Mouse (Mus musculus) heart, embryonic 11.5 days (tissue): ENCODE measurements at regions not wholly inside any gene's neighbourhood (a gene's known extent, or its start where the extent isn't known, plus 50 kb on each side); places are given as distances from the start of the nearest gene placed in this dataset.

ENCODE experiments used
- ATAC-seq: fragments of 200-750 bp; cut with Nextera tagmentation; replicated peaks from 2 replicates; pipeline ENCODE4 v1.8.0; 2017; ENCODE audit warnings: moderate library complexity; ENCODE audit not compliant: insufficient number of reproducible peaks, low FRiP score, low TSS enrichment
- H3K27ac ChIP-seq: fragments of 300-500 bp; sonication (generic); 2 replicates; pipeline ENCODE4 v1.5.1; 2014; ENCODE audit warnings: mild to moderate bottlenecking, low read depth, low read length
- H3K27me3 ChIP-seq: fragments of 300-500 bp; sonication (generic); 2 replicates; pipeline ENCODE4 v1.6.1; 2014; ENCODE audit warnings: mild to moderate bottlenecking, low read length, mixed read lengths; ENCODE audit not compliant: control insufficient read depth, insufficient read depth
- H3K36me3 ChIP-seq: fragments of 300-500 bp; sonication (generic); 2 replicates; pipeline ENCODE4 v1.6.1; 2014; ENCODE audit warnings: mild to moderate bottlenecking, low read length, moderate library complexity, mixed read lengths; ENCODE audit not compliant: control insufficient read depth, insufficient read depth
- H3K4me1 ChIP-seq: fragments of 300-500 bp; sonication (generic); 2 replicates; pipeline ENCODE4 v1.6.1; 2014; ENCODE audit warnings: low read length; ENCODE audit not compliant: control insufficient read depth, insufficient read depth
- H3K4me2 ChIP-seq: fragments of 300-500 bp; sonication (generic); 2 replicates; pipeline ENCODE4 v1.6.1; 2014; ENCODE audit warnings: mild to moderate bottlenecking, moderate library complexity
- H3K4me3 ChIP-seq: fragments of 300-500 bp; sonication (generic); 2 replicates; pipeline ENCODE4 v1.5.1; 2014; ENCODE audit warnings: low read depth, low read length
- H3K9ac ChIP-seq: fragments of 300-500 bp; sonication (generic); 2 replicates; pipeline ENCODE4 v1.6.1; 2014; ENCODE audit warnings: mild to moderate bottlenecking, low read depth, low read length, moderate library complexity
- H3K9me3 ChIP-seq: fragments of 300-500 bp; sonication (generic); replicated peaks from 2 replicates; pipeline ENCODE4 v1.6.1; 2016; ENCODE audit warnings: low read length; ENCODE audit not compliant: control insufficient read depth
- WGBS: fragments of 180-500 bp; shearing (Covaris S2); extraction: QIAGEN DNeasy Blood & Tissue Kit; methylation state at CpG from one replicate; pipeline ENCODE4 v1.1.7; 2014; ENCODE audit not compliant: insufficient replicate concordance; 5-methylcytosine and 5-hydroxymethylcytosine counted together

GRCm38 (mm10) chr3:148561211-148561610 is 429.1 kb downstream of the Adgrl2 start:
- no peak overlapping the region for H3K27ac ChIP-seq
- no peak for ATAC-seq
- H3K4me3 ChIP-seq = no peak overlapping the region
- H3K9me3 ChIP-seq = no peaks in the 10 kb centered on the region
- no peaks in the 10 kb centered on the region for H3K36me3 ChIP-seq
- H3K9ac ChIP-seq = no peak overlapping the region
- H3K4me1 ChIP-seq = no peaks in the 10 kb centered on the region
- H3K4me2 ChIP-seq = no peak overlapping the region
- H3K27me3 ChIP-seq = no peaks in the 10 kb centered on the region
- WGBS = 90% methylated on average over 4 of the region's 4 CpGs

DNA sequence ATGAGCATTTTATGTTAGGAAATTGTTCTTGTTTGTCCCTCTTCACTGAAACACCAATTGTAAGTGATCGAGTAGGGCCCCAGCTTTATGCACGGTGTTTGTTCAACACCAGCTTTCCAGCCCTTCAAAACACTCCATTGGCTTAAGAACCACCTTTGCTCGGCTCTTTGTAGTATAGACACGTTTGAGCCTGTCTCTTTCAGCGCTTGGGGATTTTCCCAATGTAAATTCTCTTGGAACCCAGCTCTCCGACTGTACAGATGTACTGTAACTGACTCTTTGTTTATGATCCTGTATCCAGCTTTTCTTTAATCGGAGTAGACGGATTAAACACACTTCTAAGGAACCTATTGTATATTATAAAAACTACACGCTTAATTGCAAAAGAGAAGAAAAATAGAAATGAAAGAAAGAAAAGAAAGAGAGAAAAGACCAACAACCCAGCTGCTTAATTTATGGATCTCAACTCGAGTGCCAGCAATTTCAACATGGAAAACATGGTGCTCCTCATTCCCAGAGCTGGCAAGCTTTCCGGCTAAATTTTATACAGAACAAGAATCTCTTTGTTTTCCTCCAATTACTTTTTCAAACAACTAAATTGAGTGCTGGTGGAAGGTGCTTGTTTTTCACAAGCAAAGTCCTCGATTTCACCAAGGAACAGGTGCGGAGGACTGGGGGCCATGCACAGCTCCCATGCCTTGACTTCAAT is 430.4 kb downstream of the Adgrl2 start:
- no peak for ATAC-seq
- Histone ChIP-seq H3K4me2 (no peak overlapping the region), H3K27me3 (no peaks in the 10 kb centered on the region), H3K9me3 (no peaks in the 10 kb centered on the region), H3K27ac (no peak overlapping the region), H3K9ac (no peak overlapping the region), H3K4me3 (no peak overlapping the region), H3K4me1 (no peaks in the 10 kb centered on the region), H3K36me3 (no peaks in the 10 kb centered on the region)
- WGBS = 81% methylated on average over 13 of the region's 13 CpGs

- Histone ChIP-seq H3K4me3 (no peak overlapping the region), H3K9ac (no peak overlapping the region), H3K4me2 (no peak overlapping the region), H3K27ac (no peak overlapping the region), H3K9me3 (no peaks in the 10 kb centered on the region), H3K27me3 (no peaks in the 10 kb centered on the region), H3K36me3 (no peaks in the 10 kb centered on the region), H3K4me1 (no peaks in the 10 kb centered on the region)
- WGBS = 63% methylated on average over 5 of the region's 5 CpGs
- ATAC-seq = no peak
Measured at GRCm38 (mm10) chr3:148558592-148559157, 431.7 kb downstream of the Adgrl2 start.

- Histone ChIP-seq H3K9ac (no peak overlapping the region), H3K4me3 (no peak overlapping the region), H3K9me3 (no peaks in the 10 kb centered on the region), H3K27me3 (no peaks in the 10 kb centered on the region), H3K27ac (no peak overlapping the region), H3K36me3 (no peaks in the 10 kb centered on the region), H3K4me1 (no peaks in the 10 kb centered on the region), H3K4me2 (no peak overlapping the region)
- no peak for ATAC-seq
- 79% methylated on average over 8 of the region's 8 CpGs for WGBS
Measured at GRCm38 (mm10) chr3:148555324-148555723, 435.0 kb downstream of the Adgrl2 start.

GRCm38 (mm10) chr3:148550716-148551115 is 439.6 kb downstream of the Adgrl2 start:
- H3K9ac ChIP-seq = no peak overlapping the region
- ATAC-seq = no peak
- H3K27me3 ChIP-seq = no peaks in the 10 kb centered on the region
- no peaks in the 10 kb centered on the region for H3K4me1 ChIP-seq
- no peaks in the 10 kb centered on the region for H3K36me3 ChIP-seq
- no peaks in the 10 kb centered on the region for H3K9me3 ChIP-seq
- WGBS = 96% methylated on average over 2 of the region's 2 CpGs
- no peak overlapping the region for H3K27ac ChIP-seq
- no peak overlapping the region for H3K4me3 ChIP-seq
- no peak overlapping the region for H3K4me2 ChIP-seq

DNA sequence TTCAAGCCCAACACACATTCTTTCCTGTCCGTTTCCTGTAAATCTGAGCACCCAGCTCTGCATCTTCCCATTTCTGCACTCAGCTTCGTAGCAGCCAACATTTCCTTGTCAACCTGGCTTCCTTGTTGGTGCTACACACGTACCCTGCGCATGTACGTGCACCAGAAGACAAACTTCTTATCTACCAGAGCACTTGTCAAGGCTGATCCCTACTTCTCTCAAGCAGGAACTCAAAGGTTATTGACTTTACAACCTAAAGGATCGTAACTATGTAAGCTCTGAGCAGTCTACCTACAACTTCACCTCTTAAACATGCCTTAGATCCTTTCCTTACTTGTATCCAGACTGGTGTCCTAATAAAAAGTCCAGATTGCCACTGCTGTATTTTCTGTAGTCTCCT is 445.4 kb downstream of the Adgrl2 start:
- 74% methylated on average over 6 of the region's 6 CpGs for WGBS
- Histone ChIP-seq H3K9me3 (no peaks in the 10 kb centered on the region), H3K36me3 (no peaks in the 10 kb centered on the region), H3K4me1 (no peaks in the 10 kb centered on the region), H3K9ac (no peak overlapping the region), H3K4me2 (no peak overlapping the region), H3K27me3 (no peaks in the 10 kb centered on the region), H3K4me3 (no peak overlapping the region), H3K27ac (no peak overlapping the region)
- no peak for ATAC-seq

DNA sequence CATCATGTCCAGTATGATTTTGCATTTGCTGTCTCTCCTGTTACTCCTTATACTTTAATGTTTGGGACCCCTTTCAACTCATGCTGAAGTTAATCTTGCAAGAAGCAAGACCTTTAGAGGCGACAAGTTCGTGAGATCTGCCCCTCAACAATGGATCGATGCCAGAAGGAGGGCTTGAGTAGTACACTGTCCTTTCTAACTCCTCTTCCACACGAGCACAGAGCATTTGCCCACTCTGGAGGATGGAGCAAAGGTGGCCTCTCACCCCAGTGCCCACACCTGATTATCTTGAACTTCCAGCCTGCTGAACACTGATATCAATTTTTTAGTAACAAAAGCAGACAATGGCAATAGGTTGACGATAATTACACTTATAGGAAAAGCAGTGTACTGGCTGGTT is 448.1 kb downstream of the Adgrl2 start:
- Histone ChIP-seq H3K4me3 (no peak overlapping the region), H3K27ac (no peak overlapping the region), H3K9ac (no peak overlapping the region), H3K27me3 (no peaks in the 10 kb centered on the region), H3K4me2 (no peak overlapping the region), H3K36me3 (no peaks in the 10 kb centered on the region), H3K4me1 (no peaks in the 10 kb centered on the region), H3K9me3 (no peaks in the 10 kb centered on the region)
- no peak for ATAC-seq
- 75% methylated on average over 5 of the region's 5 CpGs for WGBS

DNA sequence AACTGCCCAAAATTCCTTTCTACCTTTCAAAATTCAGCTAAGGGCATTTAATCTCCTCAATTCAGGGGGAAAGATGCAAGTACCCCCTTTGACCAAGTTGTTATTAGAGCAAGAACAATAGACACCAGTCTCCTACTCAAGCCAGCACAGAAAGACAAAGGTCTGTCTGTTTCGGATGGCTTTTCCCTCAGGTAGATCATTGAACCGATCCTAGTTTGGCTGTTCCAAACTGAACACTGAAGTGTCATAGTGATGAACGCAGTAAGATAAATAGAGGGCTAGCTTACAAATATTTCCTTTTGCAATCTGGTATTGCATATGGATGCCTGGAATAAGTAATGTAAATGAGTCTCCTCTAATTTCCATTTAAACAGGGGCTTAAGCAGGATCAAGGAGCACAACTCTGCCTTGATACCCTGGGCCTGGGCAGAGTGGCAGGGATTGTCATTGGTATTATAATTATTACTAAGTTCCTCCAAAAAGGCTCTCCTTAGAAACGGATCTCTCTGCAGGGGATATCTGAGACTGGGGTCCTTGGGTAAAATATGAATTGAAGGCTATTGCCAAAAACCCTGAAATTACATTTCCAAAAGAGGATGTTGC is 452.6 kb downstream of the Adgrl2 start:
- WGBS = 70% methylated on average over 4 of the region's 4 CpGs
- no peak for ATAC-seq
- H3K4me2 ChIP-seq = no peak overlapping the region

GRCm38 (mm10) chr3:148529893-148530292 is 460.5 kb downstream of the Adgrl2 start:
- Histone ChIP-seq H3K4me3 (no peak overlapping the region), H3K27me3 (no peaks in the 10 kb centered on the region), H3K4me1 (0 out of 2 replicates have a peak, but pooled peaks cover 3% of the 10 kb centered on the region), H3K36me3 (no peaks in the 10 kb centered on the region), H3K27ac (no peak overlapping the region), H3K9me3 (no peaks in the 10 kb centered on the region), H3K4me2 (no peak overlapping the region), H3K9ac (no peak overlapping the region)
- no peak for ATAC-seq
- 66% methylated on average over 2 of the region's 2 CpGs for WGBS

More for the DNA sequence above, 452.6 kb downstream of the Adgrl2 start:
- Histone ChIP-seq H3K27me3 (no peaks in the 10 kb centered on the region), H3K9me3 (no peaks in the 10 kb centered on the region), H3K4me1 (no peaks in the 10 kb centered on the region), H3K36me3 (no peaks in the 10 kb centered on the region), H3K27ac (no peak overlapping the region), H3K4me3 (no peak overlapping the region), H3K9ac (no peak overlapping the region)
